Mouse (Mus musculus) testis, adult 2 months (tissue): ENCODE results near the gene Unc119b. TPM values are rescaled to one million over a fixed set of nuclear protein-coding genes. Genes with fewer than 3 reads are reported as not detected.
"Not testable (repeated sequence)": the region's sequence is repeated elsewhere in the genome, so short reads cannot be mapped to it uniquely, and the experiment has no call there.

Experiments used
- H3K27ac ChIP-seq: fragments of 200-500 bp; 2 replicates; pipeline ENCODE4 v1.5.1; 2012; ENCODE audit warnings: low read depth, low read length; ENCODE audit not compliant: control insufficient read depth, insufficient read depth
- H3K27me3 ChIP-seq: fragments of 200-500 bp; 2 replicates; pipeline ENCODE4 v1.6.1; 2012; ENCODE audit warnings: mild to moderate bottlenecking, low read length, moderate library complexity; ENCODE audit not compliant: control insufficient read depth, insufficient read depth
- H3K36me3 ChIP-seq: fragments of 200-500 bp; 2 replicates; pipeline ENCODE4 v1.6.1; 2012; ENCODE audit warnings: mild to moderate bottlenecking, low read length; ENCODE audit not compliant: control insufficient read depth, insufficient read depth
- H3K4me1 ChIP-seq: fragments of 200-500 bp; 2 replicates; pipeline ENCODE4 v1.6.1; 2012; ENCODE audit warnings: low read length; ENCODE audit not compliant: control insufficient read depth, insufficient read depth
- H3K4me3 ChIP-seq: fragments of 200-500 bp; 2 replicates; pipeline ENCODE4 v1.5.1; 2012; ENCODE audit warnings: low read depth, mild to moderate bottlenecking, low read length, moderate library complexity, mixed read lengths; ENCODE audit not compliant: control insufficient read depth
- CTCF ChIP-seq: fragments of 200-500 bp; IDR thresholded peaks from 2 replicates; pipeline ENCODE4 v1.5.1; 2012; ENCODE audit warnings: low read depth, mild to moderate bottlenecking, inconsistent platforms, low read length, moderate library complexity; ENCODE audit not compliant: control insufficient read depth, insufficient read depth, insufficient replicate concordance
- POLR2A ChIP-seq: fragments of 200-500 bp; IDR thresholded peaks from 2 replicates; pipeline ENCODE4 v1.6.1; 2012; ENCODE audit warnings: low read depth, mild to moderate bottlenecking, inconsistent platforms, low read length, moderate library complexity; ENCODE audit not compliant: control insufficient read depth
- polyA plus RNA-seq: library from polyadenylated mRNA; depleted of rRNA; stranded (reverse); fragments of >200 nt; gene quantifications from 2 replicates; pipeline ENCODE4 v1.2.3, GENCODE M21; 2012

Gene Unc119b
- polyA plus RNA-seq, 1 experiment = 15.7 TPM

DNA sequence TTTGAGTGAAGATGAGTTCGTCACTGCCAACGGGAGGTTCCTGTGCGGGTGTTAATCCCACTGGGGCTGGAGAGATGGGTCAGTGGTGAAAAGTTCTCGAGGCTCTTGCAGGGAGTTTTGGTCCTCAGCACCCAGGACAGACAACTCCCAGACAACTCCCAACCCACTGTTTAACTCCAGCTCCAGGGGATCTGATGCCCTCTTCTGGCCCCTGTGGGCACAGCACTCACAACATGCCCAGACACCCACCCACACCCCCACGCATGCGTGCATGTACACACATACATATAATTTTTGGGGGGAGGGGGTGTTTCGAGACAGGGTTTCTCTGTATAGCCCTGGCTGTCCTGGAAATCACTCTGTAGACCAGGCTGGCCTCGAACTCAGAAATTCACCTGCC, 28.8 kb upstream of the Unc119b start:
- peaks cover 26% of the 10 kb centered on the region for H3K4me1 ChIP-seq
- H3K27me3 ChIP-seq = no peaks in the 10 kb centered on the region
- no peak overlapping the region for H3K27ac ChIP-seq
- H3K36me3 ChIP-seq = no peaks in the 10 kb centered on the region
- H3K4me3 ChIP-seq = peak overlapping the region; percentile 45
- TF ChIP-seq CTCF (peak; percentile 45; the same call in 1 of the 2 replicates), POLR2A (no peak)

DNA sequence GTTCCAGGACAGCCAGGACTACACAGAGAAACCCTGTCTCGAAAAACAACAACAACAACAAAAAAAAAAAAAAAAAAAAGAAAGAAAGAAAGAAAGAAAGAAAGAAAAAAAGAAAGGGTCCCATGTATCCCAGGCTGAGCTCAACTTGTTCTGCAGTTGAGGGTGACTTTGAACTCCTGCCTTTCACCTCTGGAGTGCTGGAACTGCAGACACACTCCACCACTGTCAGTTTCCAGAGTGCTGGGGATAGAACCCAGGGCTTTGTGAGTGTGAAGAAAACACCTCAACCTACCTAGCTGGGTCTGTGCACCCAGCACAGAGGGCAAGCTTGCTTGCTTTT, 27.1 kb upstream of the Unc119b start:
- not testable (repeated sequence) for H3K4me3 ChIP-seq, H3K27ac ChIP-seq, H3K36me3 ChIP-seq, H3K27me3 ChIP-seq
- H3K4me1 ChIP-seq = peaks cover 27% of the 10 kb centered on the region

DNA sequence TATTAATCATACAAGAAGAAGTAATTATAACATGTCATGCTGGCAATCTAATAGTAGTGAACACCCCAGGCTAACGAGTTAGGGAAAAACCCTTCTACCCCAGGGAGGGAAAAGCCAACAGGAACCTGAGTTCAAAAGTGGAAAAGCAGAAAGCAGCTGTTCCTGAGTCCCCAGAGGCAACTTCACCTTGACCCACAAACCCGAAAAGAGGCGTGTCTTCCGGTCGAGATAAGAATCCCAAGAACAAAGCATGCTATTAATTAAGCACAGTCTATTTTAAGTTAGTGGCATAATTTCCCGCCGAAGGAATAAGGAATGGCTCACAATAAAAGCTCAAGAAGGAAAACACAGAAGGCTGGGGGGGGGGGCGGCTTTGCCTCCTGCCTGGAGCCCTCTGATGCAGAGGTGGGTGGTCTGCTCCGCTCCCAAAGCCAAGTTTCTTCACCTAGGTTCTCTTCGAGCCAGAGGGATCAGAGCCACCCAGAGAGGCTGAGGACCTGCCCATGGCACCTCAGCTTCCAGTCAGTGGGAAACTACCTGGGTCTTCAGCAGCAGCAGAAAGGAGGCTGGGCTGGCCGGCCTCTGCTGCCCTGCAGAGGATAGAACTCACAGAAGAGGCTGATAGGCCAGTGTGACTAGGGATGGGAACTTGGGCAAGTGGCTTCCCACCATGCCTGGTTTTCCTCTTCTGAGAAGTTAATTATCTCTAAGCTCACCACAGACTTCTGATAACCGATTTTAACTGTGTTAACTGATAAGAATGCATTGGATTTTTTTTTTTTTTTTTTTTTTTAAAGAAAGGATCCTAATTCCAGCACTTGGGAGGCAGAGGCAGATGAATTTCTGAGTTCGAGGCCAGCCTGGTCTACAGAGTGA, 26.5 kb upstream of the Unc119b start:
- Histone ChIP-seq H3K27ac (no peak overlapping the region), H3K36me3 (no peaks in the 10 kb centered on the region), H3K4me3 (no peak overlapping the region), H3K27me3 (no peaks in the 10 kb centered on the region), H3K4me1 (peaks cover 24% of the 10 kb centered on the region)
- TF ChIP-seq CTCF (no peak), POLR2A (no peak)

DNA sequence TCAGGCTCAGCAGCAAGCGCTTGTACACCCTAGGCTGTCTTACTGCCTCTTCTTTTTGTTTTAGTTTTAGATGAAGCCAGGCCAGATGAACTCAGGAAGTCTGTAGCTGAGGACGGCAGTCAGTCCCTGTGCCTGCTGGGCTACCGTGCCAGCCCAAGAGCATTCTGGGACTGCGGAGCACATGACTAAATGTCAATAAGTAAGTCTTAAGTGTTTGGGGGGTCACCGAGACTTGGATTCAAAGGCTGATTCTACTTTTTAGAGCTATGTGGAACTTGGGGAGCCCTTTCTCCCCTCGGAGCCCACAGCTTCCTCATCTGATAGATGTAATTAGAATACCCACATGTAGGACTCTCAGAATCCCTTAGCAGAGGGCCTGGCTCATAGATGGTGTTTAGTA, 25.9 kb upstream of the Unc119b start:
- Histone ChIP-seq H3K27me3 (no peaks in the 10 kb centered on the region), H3K4me1 (peaks cover 22% of the 10 kb centered on the region), H3K36me3 (no peaks in the 10 kb centered on the region), H3K4me3 (no peak overlapping the region), H3K27ac (no peak overlapping the region)
- TF ChIP-seq CTCF (no peak), POLR2A (no peak)

DNA sequence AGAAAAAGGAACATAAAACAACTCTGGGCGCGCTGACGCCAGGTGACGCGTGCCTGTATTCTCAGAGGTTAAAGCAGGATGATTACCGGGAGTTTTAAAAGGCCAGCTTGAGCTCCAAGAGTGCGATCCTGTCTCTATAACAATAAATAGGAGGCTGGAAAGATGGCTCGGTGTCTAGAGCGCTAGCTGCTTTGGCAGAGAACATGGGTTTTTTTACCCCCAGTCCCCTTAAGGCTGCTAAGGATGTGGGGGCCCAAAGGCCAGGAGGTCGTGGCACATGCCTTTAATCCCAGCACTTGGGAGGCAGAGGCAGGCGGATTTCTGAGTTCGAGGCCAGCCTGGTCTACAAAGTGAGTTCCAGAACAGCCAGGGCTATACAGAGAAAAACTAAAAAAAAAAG, 24.4 kb upstream of the Unc119b start:
- H3K36me3 ChIP-seq = no peaks in the 10 kb centered on the region
- peak overlapping the region; percentile 90 for H3K4me3 ChIP-seq
- no peaks in the 10 kb centered on the region for H3K27me3 ChIP-seq
- TF ChIP-seq CTCF (no peak), POLR2A (no peak)
- H3K27ac ChIP-seq = peak overlapping the region; percentile 98
- H3K4me1 ChIP-seq = peaks cover 31% of the 10 kb centered on the region

DNA sequence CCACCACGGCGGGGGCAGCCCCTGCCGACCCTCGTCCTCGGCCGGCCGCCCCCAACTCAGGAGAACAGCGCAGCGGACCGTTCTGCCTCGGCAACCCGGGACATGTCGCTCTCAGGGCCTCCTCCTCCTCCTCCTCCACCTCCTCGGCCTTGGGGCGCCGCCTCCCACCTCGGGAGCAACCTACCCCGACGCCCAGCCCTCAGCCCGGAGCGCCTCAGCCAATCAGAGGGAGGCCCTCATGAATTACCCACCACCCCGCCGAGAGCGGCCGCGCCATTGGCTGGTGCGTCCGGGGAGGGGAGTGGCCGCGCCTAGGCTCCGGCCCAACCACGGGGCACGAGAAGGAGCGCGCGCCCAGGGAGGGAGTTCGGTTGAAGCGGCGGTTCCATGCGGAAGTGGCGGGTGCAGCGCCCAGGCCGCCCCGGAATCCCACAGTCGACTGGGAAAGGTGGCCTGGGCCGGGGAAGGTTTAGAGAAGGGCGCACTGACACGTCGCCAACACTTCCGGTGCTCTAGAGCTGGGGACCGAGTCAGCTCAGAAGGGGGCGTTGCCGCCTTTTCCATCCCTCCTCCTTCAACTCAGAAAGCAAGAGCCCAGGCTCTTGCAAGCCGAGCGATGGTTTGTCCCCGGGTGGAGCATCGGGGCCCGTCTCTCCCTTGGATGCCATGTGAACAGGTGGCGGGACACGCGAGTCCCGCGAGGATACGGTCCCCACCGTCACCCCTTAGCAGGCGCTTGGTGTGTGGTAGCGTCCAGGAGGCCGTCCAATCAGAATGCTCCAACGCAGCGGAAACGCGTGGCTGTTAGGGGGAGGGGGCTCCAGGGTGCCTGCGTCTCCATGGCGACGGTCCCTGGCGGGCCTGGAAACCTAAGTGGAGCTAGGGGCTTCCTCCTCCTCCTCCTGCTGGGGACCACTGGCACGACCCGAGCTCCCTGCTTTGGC, 23.5 kb upstream of the Unc119b start, which contains the start of gene Mlec:
TSS of gene Mlec (minus strand) at position 140 of the 944 bp plus-strand sequence.
- H3K27ac ChIP-seq = peak within 1 kb of the TSS; percentile 98
- H3K27me3 ChIP-seq = no peaks in the 10 kb centered on the region
- peak within 1 kb of the TSS; percentile 90 for H3K4me3 ChIP-seq
- TF ChIP-seq CTCF (no peak), POLR2A (peak; percentile 96)
- H3K36me3 ChIP-seq = no peaks in the 10 kb centered on the region
- H3K4me1 ChIP-seq = peaks cover 27% of the 10 kb centered on the region

DNA sequence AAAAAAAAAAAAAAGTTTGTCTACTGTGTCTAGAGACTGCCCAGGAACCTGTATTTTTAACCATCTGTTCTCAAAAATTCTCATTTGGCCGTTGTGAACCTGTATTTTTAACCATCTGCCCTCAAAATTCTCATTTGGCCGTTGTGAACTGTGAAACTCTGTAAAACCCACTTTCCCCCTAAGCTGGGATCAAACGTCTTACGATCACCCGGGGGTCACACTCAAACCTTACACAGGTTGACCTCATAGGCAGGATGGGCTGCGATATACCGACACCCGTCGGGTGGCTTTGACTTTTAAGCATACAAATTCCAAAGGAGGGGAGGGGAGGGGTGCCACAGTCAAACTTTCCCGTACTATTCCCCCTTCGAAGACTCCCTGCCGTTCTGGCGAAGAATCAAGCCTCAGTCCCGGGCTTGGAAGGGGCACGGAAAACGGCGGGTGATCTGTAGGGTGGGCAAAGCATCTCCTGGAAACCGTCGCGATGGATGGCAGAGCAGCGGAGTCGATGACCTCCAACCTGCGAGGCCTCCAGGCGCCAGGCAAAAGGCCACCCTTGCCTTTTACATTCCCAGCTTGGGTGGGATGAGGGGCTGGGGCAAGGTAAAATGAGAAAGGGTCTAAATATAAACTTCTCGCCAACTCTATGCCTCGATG, 22.3 kb upstream of the Unc119b start:
- peaks cover 29% of the 10 kb centered on the region for H3K4me1 ChIP-seq

More for the DNA sequence above, 22.3 kb upstream of the Unc119b start:
- Histone ChIP-seq H3K4me3 (peak overlapping the region; percentile 90), H3K27me3 (no peaks in the 10 kb centered on the region), H3K27ac (peak overlapping the region; percentile 22), H3K36me3 (no peaks in the 10 kb centered on the region; the same call in 1 of the 2 replicates)
- TF ChIP-seq POLR2A = no peak; the same call in 1 of the 2 replicates
- no peak for TF ChIP-seq CTCF
